Mouse (Mus musculus) lung, postnatal 14 days (tissue): Measurements from ENCODE around the gene Gm10139.
"Not testable (repeated sequence)": the region's sequence is repeated elsewhere in the genome, so short reads cannot be mapped to it uniquely, and the experiment has no call there.

ENCODE experiments used
- DNase-seq: peaks from one replicate; pipeline ENCODE4 v3.0.0; 2021

The Gm10139 gene

DNA sequence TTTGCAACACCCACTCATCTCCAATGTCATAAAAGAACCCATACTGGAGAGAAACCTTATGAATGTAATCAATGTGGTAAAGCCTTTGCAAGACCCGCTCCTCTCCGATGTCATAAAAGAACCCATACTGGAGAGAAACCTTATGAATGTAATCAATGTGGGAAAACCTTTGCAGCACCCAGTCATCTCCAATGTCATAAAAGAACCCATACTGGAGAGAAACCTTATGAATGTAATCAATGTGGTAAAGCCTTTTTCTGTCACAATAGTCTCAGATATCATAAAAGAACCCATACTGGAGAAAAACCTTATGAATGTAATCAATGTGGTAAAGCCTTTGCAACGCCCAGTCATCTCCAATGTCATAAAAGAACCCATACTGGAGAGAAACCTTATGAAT, at the start of gene Gm10139:
Gm10139 (plus strand) TSS at position 301 of the 400 bp plus-strand sequence.
- not testable (repeated sequence) for DNase-seq

DNA sequence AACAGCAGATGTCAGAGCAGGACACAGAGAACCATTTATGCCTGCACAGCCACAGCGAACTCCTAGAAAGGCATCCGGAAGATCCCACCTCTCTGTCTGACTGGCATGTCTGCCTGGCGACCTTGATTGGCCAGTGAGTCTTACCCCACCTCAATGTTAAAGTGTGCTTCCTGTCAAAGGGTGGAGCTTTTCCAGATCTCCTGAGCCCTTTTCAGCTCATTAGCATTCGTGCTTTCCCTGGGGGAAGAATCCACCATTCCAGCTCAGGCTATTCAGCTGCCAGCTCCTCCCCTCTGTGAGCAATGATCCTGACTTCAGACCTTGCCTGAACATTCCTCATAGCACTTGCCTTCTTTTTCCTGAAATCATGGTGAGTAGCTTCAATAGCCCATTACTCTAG, 45.2 kb downstream of the Gm10139 start:
- not testable (repeated sequence) for DNase-seq
